Mouse (Mus musculus) limb, embryonic 10.5 days (tissue): ENCODE data around the gene Tanc2. TPM values are rescaled to one million over a fixed set of nuclear protein-coding genes. Genes with fewer than 3 reads are reported as not detected.

Experiments
- DNase-seq: peaks from one replicate; pipeline ENCODE4 v3.0.0-alpha.2; 2017; ENCODE audit warnings: low spot score
- H3K27ac ChIP-seq: fragments of 300-500 bp; sonication (generic); 2 replicates; pipeline ENCODE4 v1.5.1; 2016; ENCODE audit warnings: mild to moderate bottlenecking
- H3K27me3 ChIP-seq: fragments of 300-500 bp; sonication (generic); 2 replicates; pipeline ENCODE4 v1.6.1; 2016; ENCODE audit warnings: low read depth, mild to moderate bottlenecking; ENCODE audit not compliant: poor library complexity, severe bottlenecking
- H3K36me3 ChIP-seq: fragments of 300-500 bp; sonication (generic); 2 replicates; pipeline ENCODE4 v1.6.1; 2016; ENCODE audit warnings: mild to moderate bottlenecking, moderate library complexity
- H3K4me1 ChIP-seq: fragments of 300-500 bp; sonication (generic); 2 replicates; pipeline ENCODE4 v1.6.1; 2016
- H3K4me3 ChIP-seq: fragments of 300-500 bp; sonication (generic); 2 replicates; pipeline ENCODE4 v1.5.1; 2016; ENCODE audit warnings: mild to moderate bottlenecking, moderate library complexity
- H3K9me3 ChIP-seq: fragments of 300-500 bp; sonication (generic); replicated peaks from 2 replicates; pipeline ENCODE4 v1.6.1; 2016; ENCODE audit warnings: mild to moderate bottlenecking
- WGBS: fragments of 180-500 bp; shearing (Covaris S2); methylation state at CpG from one replicate; pipeline ENCODE4 v1.1.7; 2016; 5-methylcytosine and 5-hydroxymethylcytosine counted together
- polyA plus RNA-seq: library from polyadenylated mRNA; unstranded; fragments of >200 nt; fragmentation: Nextera tagmentation; extraction: Ambion mirVana; gene quantifications from 2 replicates; pipeline ENCODE4 v1.2.1, GENCODE M21; 2016

Tanc2 gene
- polyA plus RNA-seq, 1 experiment from 2014 or later: 4.3 TPM

- H3K9me3 ChIP-seq: no peaks in the 10 kb centered on the region
- no peaks in the 10 kb centered on the region for H3K36me3 ChIP-seq
- no peak overlapping the region for H3K27ac ChIP-seq
- 91% methylated on average over 3 of the region's 3 CpGs for WGBS
- H3K4me1 ChIP-seq: peaks cover 4% of the 10 kb centered on the region; the same call in 1 of the 2 replicates
- H3K27me3 ChIP-seq: no peaks in the 10 kb centered on the region
- no peak overlapping the region for H3K4me3 ChIP-seq
- DNase-seq: no peak
These were observed 213.9 kb downstream of the Tanc2 start for GRCm38 (mm10) chr11:105803686-105804085.

GRCm38 (mm10) chr11:105804776-105805175 is 215.0 kb downstream of the Tanc2 start:
- Histone ChIP-seq H3K4me1 (peaks cover 4% of the 10 kb centered on the region; the same call in 1 of the 2 replicates), H3K27ac (no peak overlapping the region), H3K27me3 (no peaks in the 10 kb centered on the region), H3K9me3 (no peaks in the 10 kb centered on the region), H3K4me3 (no peak overlapping the region), H3K36me3 (no peaks in the 10 kb centered on the region)
- WGBS: 79% methylated on average over 3 of the region's 3 CpGs
- DNase-seq: no peak

GRCm38 (mm10) chr11:105807103-105807502 is 217.3 kb downstream of the Tanc2 start:
- Histone ChIP-seq H3K36me3 (no peaks in the 10 kb centered on the region), H3K4me1 (no peaks in the 10 kb centered on the region), H3K27me3 (no peaks in the 10 kb centered on the region), H3K27ac (no peak overlapping the region), H3K4me3 (no peak overlapping the region), H3K9me3 (no peaks in the 10 kb centered on the region)
- DNase-seq: no peak
- WGBS: 83% methylated on average over 5 of the region's 5 CpGs

GRCm38 (mm10) chr11:105823246-105823645 is 233.5 kb downstream of the Tanc2 start:
- H3K9me3 ChIP-seq: no peaks in the 10 kb centered on the region
- no peak overlapping the region for H3K4me3 ChIP-seq
- H3K36me3 ChIP-seq: no peaks in the 10 kb centered on the region
- no peak overlapping the region for H3K27ac ChIP-seq
- no peak for DNase-seq
- WGBS: 89% methylated on average over 1 of the region's 1 CpGs
- H3K4me1 ChIP-seq: no peaks in the 10 kb centered on the region
- no peaks in the 10 kb centered on the region for H3K27me3 ChIP-seq

- H3K36me3 ChIP-seq: no peaks in the 10 kb centered on the region
- H3K4me1 ChIP-seq: no peaks in the 10 kb centered on the region
- H3K27me3 ChIP-seq: no peaks in the 10 kb centered on the region
- H3K4me3 ChIP-seq: no peak overlapping the region
- WGBS: 83% methylated on average over 2 of the region's 2 CpGs
- H3K27ac ChIP-seq: no peak overlapping the region
- no peaks in the 10 kb centered on the region for H3K9me3 ChIP-seq
- DNase-seq: no peak
These were observed 234.0 kb downstream of the Tanc2 start for GRCm38 (mm10) chr11:105823759-105824158.

- DNase-seq: no peak
These were observed 238.4 kb downstream of the Tanc2 start for GRCm38 (mm10) chr11:105828175-105828574.

GRCm38 (mm10) chr11:105835209-105835608 is 245.4 kb downstream of the Tanc2 start:
- Histone ChIP-seq H3K9me3 (no peaks in the 10 kb centered on the region), H3K36me3 (no peaks in the 10 kb centered on the region), H3K4me1 (no peaks in the 10 kb centered on the region), H3K27ac (no peak overlapping the region), H3K4me3 (no peak overlapping the region), H3K27me3 (no peaks in the 10 kb centered on the region)
- DNase-seq: no peak
- WGBS: 92% methylated on average over 4 of the region's 4 CpGs

More at GRCm38 (mm10) chr11:105828175-105828574, 238.4 kb downstream of the Tanc2 start:
- Histone ChIP-seq H3K4me3 (no peak overlapping the region), H3K9me3 (no peaks in the 10 kb centered on the region), H3K4me1 (no peaks in the 10 kb centered on the region), H3K27me3 (no peaks in the 10 kb centered on the region), H3K36me3 (no peaks in the 10 kb centered on the region), H3K27ac (no peak overlapping the region)
- 88% methylated on average over 2 of the region's 2 CpGs for WGBS

GRCm38 (mm10) chr11:105836344-105836891 is 246.6 kb downstream of the Tanc2 start:
- Histone ChIP-seq H3K36me3 (no peaks in the 10 kb centered on the region), H3K4me1 (no peaks in the 10 kb centered on the region), H3K4me3 (no peak overlapping the region), H3K27ac (no peak overlapping the region), H3K9me3 (no peaks in the 10 kb centered on the region), H3K27me3 (no peaks in the 10 kb centered on the region)
- DNase-seq: no peak
- 95% methylated on average over 6 of the region's 6 CpGs for WGBS

GRCm38 (mm10) chr11:105837962-105838361 is 248.2 kb downstream of the Tanc2 start:
- Histone ChIP-seq H3K27ac (no peak overlapping the region), H3K36me3 (no peaks in the 10 kb centered on the region), H3K9me3 (no peaks in the 10 kb centered on the region), H3K4me3 (no peak overlapping the region), H3K4me1 (no peaks in the 10 kb centered on the region), H3K27me3 (no peaks in the 10 kb centered on the region)
- DNase-seq: no peak

- Histone ChIP-seq H3K27ac (no peak overlapping the region), H3K4me3 (no peak overlapping the region), H3K36me3 (no peaks in the 10 kb centered on the region), H3K27me3 (no peaks in the 10 kb centered on the region), H3K9me3 (no peaks in the 10 kb centered on the region), H3K4me1 (no peaks in the 10 kb centered on the region)
- WGBS: 83% methylated on average over 1 of the region's 1 CpGs
- no peak for DNase-seq
These were observed 256.1 kb downstream of the Tanc2 start for GRCm38 (mm10) chr11:105845901-105846300.

GRCm38 (mm10) chr11:105855504-105855903 is 265.7 kb downstream of the Tanc2 start:
- H3K27ac ChIP-seq: no peak overlapping the region
- no peaks in the 10 kb centered on the region for H3K36me3 ChIP-seq
- DNase-seq: no peak
- no peaks in the 10 kb centered on the region for H3K9me3 ChIP-seq
- 29% methylated on average over 3 of the region's 3 CpGs for WGBS
- H3K4me3 ChIP-seq: no peak overlapping the region
- no peaks in the 10 kb centered on the region for H3K27me3 ChIP-seq
- H3K4me1 ChIP-seq: peaks cover 6% of the 10 kb centered on the region; the same call in 1 of the 2 replicates

- DNase-seq: no peak
- Histone ChIP-seq H3K27ac (no peak overlapping the region), H3K4me1 (peaks cover 6% of the 10 kb centered on the region; the same call in 1 of the 2 replicates), H3K36me3 (no peaks in the 10 kb centered on the region), H3K9me3 (no peaks in the 10 kb centered on the region), H3K4me3 (no peak overlapping the region), H3K27me3 (no peaks in the 10 kb centered on the region)
These were observed 268.3 kb downstream of the Tanc2 start for GRCm38 (mm10) chr11:105858063-105858462.

- no peaks in the 10 kb centered on the region for H3K9me3 ChIP-seq
- H3K27ac ChIP-seq: no peak overlapping the region
- 95% methylated on average over 1 of the region's 1 CpGs for WGBS
- H3K4me1 ChIP-seq: no peaks in the 10 kb centered on the region
- no peak overlapping the region for H3K4me3 ChIP-seq
- no peaks in the 10 kb centered on the region for H3K36me3 ChIP-seq
- no peaks in the 10 kb centered on the region for H3K27me3 ChIP-seq
- DNase-seq: no peak
These were observed 295.8 kb downstream of the Tanc2 start for GRCm38 (mm10) chr11:105885558-105885957.

- H3K4me3 ChIP-seq: no peak overlapping the region
- H3K27ac ChIP-seq: no peak overlapping the region
- no peaks in the 10 kb centered on the region for H3K27me3 ChIP-seq
- no peak for DNase-seq
- WGBS: 75% methylated on average over 1 of the region's 1 CpGs
- no peaks in the 10 kb centered on the region for H3K4me1 ChIP-seq
- no peaks in the 10 kb centered on the region for H3K36me3 ChIP-seq
- no peaks in the 10 kb centered on the region for H3K9me3 ChIP-seq
These were observed 297.5 kb downstream of the Tanc2 start for GRCm38 (mm10) chr11:105887281-105887680.
